Mouse (Mus musculus) CD4-positive helper T cell, adult 2 months (primary cell): Measurements from ENCODE around the gene Myh7.

Source experiments
- DNase-seq: peaks from one replicate; pipeline ENCODE4 v3.0.0-alpha.2; 2012; ENCODE audit warnings: low read depth, missing footprints, low spot score

Myh7 gene

GRCm38 (mm10) chr14:54942479-54942878 lies 51.9 kb downstream of the Myh7 start:
- no peak for DNase-seq

GRCm38 (mm10) chr14:54941024-54941978 lies 53.1 kb downstream of the Myh7 start:
- no peak for DNase-seq

GRCm38 (mm10) chr14:54940176-54940530 lies 54.3 kb downstream of the Myh7 start:
- no peak for DNase-seq

GRCm38 (mm10) chr14:54939434-54940175 lies 54.8 kb downstream of the Myh7 start:
- peak; percentile 56 for DNase-seq

GRCm38 (mm10) chr14:54938431-54939219 lies 55.8 kb downstream of the Myh7 start:
- DNase-seq, result no peak

- no peak for DNase-seq
These were observed 56.9 kb downstream of the Myh7 start for GRCm38 (mm10) chr14:54937361-54938182.

- DNase-seq, result no peak
These were observed 57.6 kb downstream of the Myh7 start for GRCm38 (mm10) chr14:54936831-54937160.

GRCm38 (mm10) chr14:54935904-54936830 lies 58.3 kb downstream of the Myh7 start, which contains the start of gene Cmtm5:
Gene Cmtm5 (plus strand): TSS chr14:54936261.
- no peak for DNase-seq

- DNase-seq, result no peak
These were observed 61.7 kb downstream of the Myh7 start, which contains the start of gene Il25 for GRCm38 (mm10) chr14:54932645-54933150. Gene Il25 (plus strand): TSS chr14:54932695.

GRCm38 (mm10) chr14:54930431-54930830 lies 64.0 kb downstream of the Myh7 start:
- DNase-seq, result no peak

- DNase-seq, result no peak
These were observed 64.6 kb downstream of the Myh7 start for GRCm38 (mm10) chr14:54929801-54930200.

GRCm38 (mm10) chr14:54927296-54927695 lies 67.1 kb downstream of the Myh7 start:
- DNase-seq, result no peak

- DNase-seq, result no peak
These were observed 67.8 kb downstream of the Myh7 start for GRCm38 (mm10) chr14:54926401-54927158.

- no peak for DNase-seq
These were observed 68.8 kb downstream of the Myh7 start, which contains the start of gene Efs for GRCm38 (mm10) chr14:54925349-54926342. Gene Efs (minus strand): TSS chr14:54926126.

GRCm38 (mm10) chr14:54924641-54925348 lies 69.6 kb downstream of the Myh7 start:
- no peak for DNase-seq
